ENCODE assay signal across 8 mouse cellular contexts in genomic region chr7:96796788-96797485, GRCm38 (mm10).
DNase-seq lines count a peak whose midpoint lies in the region; ATAC-seq and TF ChIP-seq lines count a peak whose summit lies in the region.

No protein-coding gene starts in this region.

- peak; percentile 88 for ATAC-seq in forebrain, embryonic 11.5 days (replicated peaks; ENCODE audit: low FRiP score)
- ATAC-seq in hindbrain, postnatal 0 days, result peak; percentile 86
- ATAC-seq in megakaryocyte progenitor cell, adult 5-6 weeks (replicated peaks; ENCODE audit: poor library complexity), result no peak

- H3K4me1 ChIP-seq in forebrain, embryonic 11.5 days (replicated peaks; ENCODE audit: control insufficient read depth, insufficient read depth, low read length), result peaks cover 24% of the 10 kb centered on the region
- H3K4me1 ChIP-seq in hindbrain, postnatal 0 days (ENCODE audit: insufficient read depth, low read length), result peaks cover 15% of the 10 kb centered on the region; the same call in 1 of the 2 replicates
- H3K4me1 ChIP-seq in thymus, adult 2 months (replicated peaks; ENCODE audit: control insufficient read depth, insufficient read depth, low read length), result no peaks in the 10 kb centered on the region

- intact Hi-C loops in left cerebral cortex, postnatal 25 days (cut with DNase I), result loop anchor here (2.0 to 5.0 kb wide), 2 partner anchors 42 to 115 kb away; no protein-coding TSS in a partner anchor

- H3K4me3 ChIP-seq in forebrain, embryonic 11.5 days (ENCODE audit: low read depth, low read length), result no peak overlapping the region
- no peak overlapping the region for H3K4me3 ChIP-seq in hindbrain, postnatal 0 days (ENCODE audit: low read length)
- no peak overlapping the region for H3K4me3 ChIP-seq in thymus, adult 2 months (ENCODE audit: control insufficient read depth, insufficient read depth, low read length)

- no peak for TF ChIP-seq CTCF in hindbrain, postnatal 0 days (IDR thresholded peaks at IDR 0.05; ENCODE audit: low read depth)
- TF ChIP-seq CTCF in thymus, adult 2 months (IDR thresholded peaks at IDR 0.05; ENCODE audit: borderline replicate concordance, control insufficient read depth, extremely low read depth, insufficient read depth, low read length, poor library complexity), result no peak

- H3K9ac ChIP-seq in forebrain, embryonic 11.5 days (ENCODE audit: low read length), result peak overlapping the region; percentile 47
- H3K9ac ChIP-seq in hindbrain, postnatal 0 days (replicated peaks; ENCODE audit: low read length), result 0 out of 2 replicates have a peak overlapping the region, but pooled peaks have one; percentile 25

- H3K4me2 ChIP-seq in forebrain, embryonic 11.5 days (ENCODE audit: low read depth, low read length, severe bottlenecking), result peak overlapping the region; percentile 18; the same call in 1 of the 2 replicates
- H3K4me2 ChIP-seq in hindbrain, postnatal 0 days (ENCODE audit: low read depth, low read length), result peak overlapping the region; percentile 42

- DNase-seq in Muller cell, postnatal 12 days (ENCODE audit: inconsistent ontology term), result peak; percentile 98
- DNase-seq in adrenal gland, postnatal 14 days, result peak; percentile 82
- DNase-seq in forebrain, embryonic 11.5 days (ENCODE audit: low spot score), result peak; percentile 70
- peak; percentile 82 for DNase-seq in hindbrain, postnatal 0 days (ENCODE audit: low spot score)
- DNase-seq in left cerebral cortex, postnatal 25 days (ENCODE audit: low spot score in 2 of 2), result peak; percentile 42 to 63
- DNase-seq in ovary, postnatal 10 days (ENCODE audit: low spot score), result peak; percentile 21
- no peak for DNase-seq in thymus, adult 2 months

- no peak for TF ChIP-seq POLR2A in thymus, adult 2 months (IDR thresholded peaks at IDR 0.05; ENCODE audit: control insufficient read depth, extremely low read depth, insufficient read depth, low read length, poor library complexity)

- no peaks in the 10 kb centered on the region for H3K9me3 ChIP-seq in forebrain, embryonic 11.5 days (ENCODE audit: control insufficient read depth, low read length)
- no peaks in the 10 kb centered on the region for H3K9me3 ChIP-seq in hindbrain, postnatal 0 days (ENCODE audit: low read length)

- H3K27me3 ChIP-seq in forebrain, embryonic 11.5 days (ENCODE audit: control insufficient read depth, insufficient read depth, low read length), result no peaks in the 10 kb centered on the region
- H3K27me3 ChIP-seq in hindbrain, postnatal 0 days (ENCODE audit: insufficient read depth, low read length), result no peaks in the 10 kb centered on the region; the same call in 1 of the 2 replicates
- no peaks in the 10 kb centered on the region for H3K27me3 ChIP-seq in thymus, adult 2 months (ENCODE audit: control insufficient read depth, insufficient read depth, low read length)

- H3K27ac ChIP-seq in forebrain, embryonic 11.5 days (ENCODE audit: low read depth, low read length), result peak overlapping the region; percentile 82
- peak overlapping the region; percentile 80 for H3K27ac ChIP-seq in hindbrain, postnatal 0 days
- no peak overlapping the region for H3K27ac ChIP-seq in thymus, adult 2 months (ENCODE audit: control insufficient read depth, insufficient read depth, low read length)

- H3K36me3 ChIP-seq in forebrain, embryonic 11.5 days (ENCODE audit: control insufficient read depth, insufficient read depth, low read length), result no peaks in the 10 kb centered on the region
- no peaks in the 10 kb centered on the region for H3K36me3 ChIP-seq in hindbrain, postnatal 0 days (ENCODE audit: insufficient read depth, low read length)
- no peaks in the 10 kb centered on the region for H3K36me3 ChIP-seq in thymus, adult 2 months (ENCODE audit: control insufficient read depth, insufficient read depth, low read length)

- 34% methylated on average over 20 of the region's 20 CpGs for WGBS in forebrain, embryonic 11.5 days
- 12% methylated on average over 20 of the region's 20 CpGs for WGBS in hindbrain, postnatal 0 days
- 94% methylated on average over 20 of the region's 20 CpGs for WGBS in thymus, adult 2 months
